Mouse (Mus musculus) hindbrain, embryonic 10.5 days (tissue): ENCODE measurements around the gene Setd1a. TPM values are rescaled to one million over a fixed set of nuclear protein-coding genes. Genes with fewer than 3 reads are reported as not detected.
A peak's percentile ranks its signal among the peaks of the same experiment; 100 is the strongest.

ENCODE experiments used
- DNase-seq: peaks from one replicate; pipeline ENCODE4 v3.0.0-alpha.2; 2017; ENCODE audit warnings: low spot score
- H3K27ac ChIP-seq: fragments of 300-500 bp; sonication (generic); 2 replicates; pipeline ENCODE4 v1.5.1; 2016; ENCODE audit warnings: mild to moderate bottlenecking, moderate library complexity
- H3K27me3 ChIP-seq: fragments of 300-500 bp; sonication (generic); 2 replicates; pipeline ENCODE4 v1.6.1; 2016; ENCODE audit warnings: mild to moderate bottlenecking; ENCODE audit not compliant: poor library complexity, insufficient read depth, severe bottlenecking
- H3K36me3 ChIP-seq: fragments of 300-500 bp; sonication (generic); 2 replicates; pipeline ENCODE4 v1.6.1; 2016; ENCODE audit warnings: mild to moderate bottlenecking, moderate library complexity
- H3K4me1 ChIP-seq: fragments of 300-500 bp; sonication (generic); replicated peaks from 2 replicates; pipeline ENCODE4 v1.6.1; 2016; ENCODE audit warnings: mild to moderate bottlenecking
- H3K4me3 ChIP-seq: fragments of 300-500 bp; sonication (generic); 2 replicates; pipeline ENCODE4 v1.5.1; 2016; ENCODE audit warnings: mild to moderate bottlenecking, moderate library complexity
- H3K9me3 ChIP-seq: fragments of 300-500 bp; sonication (generic); 2 replicates; pipeline ENCODE4 v1.6.1; 2016; ENCODE audit warnings: mild to moderate bottlenecking, moderate library complexity
- WGBS: fragments of 180-500 bp; shearing (Covaris S2); methylation state at CpG from one replicate; pipeline ENCODE4 v1.1.7; 2016; 5-methylcytosine and 5-hydroxymethylcytosine counted together
- polyA plus RNA-seq: library from polyadenylated mRNA; unstranded; fragments of >200 nt; fragmentation: Nextera tagmentation; extraction: Ambion mirVana; gene quantifications from 2 replicates; pipeline ENCODE4 v1.2.1, GENCODE M21; 2016

Gene Setd1a
- polyA plus RNA-seq, 1 experiment from 2014 or later: 18.7 TPM

- 88% methylated on average over 19 of the region's 19 CpGs for WGBS
These were observed 37.9 kb downstream of the Setd1a start for GRCm38 (mm10) chr7:127814241-127814921.

GRCm38 (mm10) chr7:127815116-127815665 lies 38.7 kb downstream of the Setd1a start:
- no peak for DNase-seq
- H3K36me3 ChIP-seq: peaks cover 53% of the 10 kb centered on the region
- peaks cover 6% of the 10 kb centered on the region for H3K4me1 ChIP-seq

More at GRCm38 (mm10) chr7:127814241-127814921, 37.9 kb downstream of the Setd1a start:
- no peaks in the 10 kb centered on the region for H3K27me3 ChIP-seq
- peaks cover 61% of the 10 kb centered on the region for H3K36me3 ChIP-seq
- DNase-seq: no peak
- no peak overlapping the region for H3K27ac ChIP-seq
- no peaks in the 10 kb centered on the region for H3K9me3 ChIP-seq
- no peak overlapping the region for H3K4me3 ChIP-seq
- peaks cover 6% of the 10 kb centered on the region for H3K4me1 ChIP-seq

GRCm38 (mm10) chr7:127815954-127816821 lies 39.7 kb downstream of the Setd1a start:
- H3K36me3 ChIP-seq: peaks cover 45% of the 10 kb centered on the region
- WGBS: 68% methylated on average over 15 of the region's 15 CpGs
- no peaks in the 10 kb centered on the region for H3K27me3 ChIP-seq
- peak overlapping the region; percentile 64 for H3K27ac ChIP-seq
- no peak overlapping the region for H3K4me3 ChIP-seq
- no peaks in the 10 kb centered on the region for H3K9me3 ChIP-seq
- peak; percentile 29 for DNase-seq
- H3K4me1 ChIP-seq: peaks cover 12% of the 10 kb centered on the region

More at GRCm38 (mm10) chr7:127815116-127815665, 38.7 kb downstream of the Setd1a start:
- H3K4me3 ChIP-seq: no peak overlapping the region
- peak overlapping the region; percentile 64 for H3K27ac ChIP-seq
- 92% methylated on average over 15 of the region's 15 CpGs for WGBS
- H3K27me3 ChIP-seq: no peaks in the 10 kb centered on the region
- no peaks in the 10 kb centered on the region for H3K9me3 ChIP-seq

- peaks cover 36% of the 10 kb centered on the region for H3K36me3 ChIP-seq
- H3K27ac ChIP-seq: no peak overlapping the region
- H3K27me3 ChIP-seq: no peaks in the 10 kb centered on the region
- no peak for DNase-seq
- WGBS: 70% methylated on average over 7 of the region's 7 CpGs
- no peak overlapping the region for H3K4me3 ChIP-seq
- peaks cover 20% of the 10 kb centered on the region for H3K4me1 ChIP-seq
- no peaks in the 10 kb centered on the region for H3K9me3 ChIP-seq
These were observed 40.6 kb downstream of the Setd1a start for GRCm38 (mm10) chr7:127817053-127817452.

- no peak overlapping the region for H3K27ac ChIP-seq
- WGBS: 95% methylated on average over 5 of the region's 5 CpGs
- H3K36me3 ChIP-seq: peaks cover 29% of the 10 kb centered on the region
- peaks cover 23% of the 10 kb centered on the region for H3K4me1 ChIP-seq
- H3K4me3 ChIP-seq: no peak overlapping the region
- no peak for DNase-seq
- H3K27me3 ChIP-seq: no peaks in the 10 kb centered on the region
- no peaks in the 10 kb centered on the region for H3K9me3 ChIP-seq
These were observed 41.3 kb downstream of the Setd1a start for GRCm38 (mm10) chr7:127817776-127818175.

- WGBS: 73% methylated on average over 13 of the region's 13 CpGs
- Histone ChIP-seq H3K4me1 (peaks cover 44% of the 10 kb centered on the region), H3K27me3 (0 out of 2 replicates have a peak, but pooled peaks cover 3% of the 10 kb centered on the region), H3K4me3 (no peak overlapping the region), H3K9me3 (no peaks in the 10 kb centered on the region), H3K27ac (peak overlapping the region; percentile 70), H3K36me3 (peaks cover 6% of the 10 kb centered on the region; the same call in 1 of the 2 replicates)
- no peak for DNase-seq
These were observed 44.5 kb downstream of the Setd1a start for GRCm38 (mm10) chr7:127820836-127821509.

- DNase-seq: no peak
- 0 out of 2 replicates have a peak, but pooled peaks cover 3% of the 10 kb centered on the region for H3K27me3 ChIP-seq
- peaks cover 5% of the 10 kb centered on the region; the same call in 1 of the 2 replicates for H3K36me3 ChIP-seq
- H3K4me1 ChIP-seq: peaks cover 42% of the 10 kb centered on the region
- H3K9me3 ChIP-seq: no peaks in the 10 kb centered on the region
- no peak overlapping the region for H3K4me3 ChIP-seq
- no peak overlapping the region for H3K27ac ChIP-seq
- 95% methylated on average over 3 of the region's 3 CpGs for WGBS
These were observed 46.0 kb downstream of the Setd1a start for GRCm38 (mm10) chr7:127822494-127822893.

GRCm38 (mm10) chr7:127823236-127824171 lies 47.0 kb downstream of the Setd1a start:
- peak overlapping the region; percentile 90 for H3K4me3 ChIP-seq
- no peak for DNase-seq
- 62% methylated on average over 11 of the region's 11 CpGs for WGBS
- H3K36me3 ChIP-seq: no peaks in the 10 kb centered on the region
- H3K27me3 ChIP-seq: 0 out of 2 replicates have a peak, but pooled peaks cover 3% of the 10 kb centered on the region
- H3K27ac ChIP-seq: peak overlapping the region; percentile 93
- H3K9me3 ChIP-seq: no peaks in the 10 kb centered on the region
- peaks cover 42% of the 10 kb centered on the region for H3K4me1 ChIP-seq

- Histone ChIP-seq H3K27me3 (0 out of 2 replicates have a peak, but pooled peaks cover 3% of the 10 kb centered on the region), H3K36me3 (no peaks in the 10 kb centered on the region), H3K9me3 (no peaks in the 10 kb centered on the region), H3K4me1 (peaks cover 42% of the 10 kb centered on the region), H3K27ac (peak within 1 kb of the TSS; percentile 93), H3K4me3 (peak within 1 kb of the TSS; percentile 90)
- DNase-seq: peak; percentile 72
- WGBS: 2% methylated on average over 31 of the region's 38 CpGs
These were observed 47.9 kb downstream of the Setd1a start, which contains the start of the genes Stx4a and Stx1b for GRCm38 (mm10) chr7:127824176-127824871. Gene Stx4a (plus strand): TSS chr7:127824294. Gene Stx1b (minus strand): TSS chr7:127824549.

- no peak overlapping the region for H3K27ac ChIP-seq
- 91% methylated on average over 2 of the region's 2 CpGs for WGBS
- no peaks in the 10 kb centered on the region for H3K9me3 ChIP-seq
- peaks cover 5% of the 10 kb centered on the region; the same call in 1 of the 2 replicates for H3K27me3 ChIP-seq
- no peaks in the 10 kb centered on the region for H3K4me1 ChIP-seq
- no peaks in the 10 kb centered on the region for H3K36me3 ChIP-seq
- DNase-seq: no peak
- H3K4me3 ChIP-seq: no peak overlapping the region
These were observed 59.1 kb downstream of the Setd1a start for GRCm38 (mm10) chr7:127835550-127835949.

- WGBS: 93% methylated on average over 5 of the region's 5 CpGs
These were observed 61.0 kb downstream of the Setd1a start for GRCm38 (mm10) chr7:127837473-127837872.

More at GRCm38 (mm10) chr7:127837473-127837872, 61.0 kb downstream of the Setd1a start:
- Histone ChIP-seq H3K27me3 (peaks cover 5% of the 10 kb centered on the region; the same call in 1 of the 2 replicates), H3K4me3 (no peak overlapping the region), H3K27ac (no peak overlapping the region), H3K4me1 (peaks cover 9% of the 10 kb centered on the region), H3K9me3 (no peaks in the 10 kb centered on the region), H3K36me3 (no peaks in the 10 kb centered on the region)
- no peak for DNase-seq
